Mouse (Mus musculus) CH12.LX (cell line): ENCODE measurements at regions not wholly inside any gene's neighbourhood (a gene's known extent, or its start where the extent isn't known, plus 50 kb on each side); places are given as distances from the start of the nearest gene placed in this dataset.

Source experiments
- DNase-seq: peaks from one replicate; pipeline ENCODE4 v3.0.0-alpha.2; 2013; ENCODE audit errors: extremely low read depth
- H3K27ac ChIP-seq: 2 replicates; pipeline ENCODE4 v1.5.1; 2012; ENCODE audit warnings: low read depth, mild to moderate bottlenecking, control low read depth, moderate library complexity; ENCODE audit not compliant: insufficient read depth
- H3K27me3 ChIP-seq: replicated peaks from 2 replicates; pipeline ENCODE3; 2012; ENCODE audit warnings: inconsistent platforms
- H3K36me3 ChIP-seq, 2 experiments: replicated peaks in 1 of 2; 2 replicates each; pipeline versions ENCODE3 to v1.6.1; 2012; ENCODE audit warnings: inconsistent platforms in 1 of 2, low read length in 1 of 2, mild to moderate bottlenecking in 1 of 2, mixed read lengths in 1 of 2, moderate library complexity in 1 of 2; ENCODE audit not compliant: control insufficient read depth in 1 of 2, insufficient read depth in 1 of 2
- H3K4me1 ChIP-seq, 2 experiments: 2 replicates each; pipeline ENCODE4 v1.6.1; 2012; ENCODE audit warnings: inconsistent platforms in 1 of 2, moderate library complexity in 1 of 2; ENCODE audit not compliant: insufficient read depth in 2 of 2, control insufficient read depth in 1 of 2
- H3K4me2 ChIP-seq: 2 replicates; pipeline ENCODE4 v1.6.1; 2012; ENCODE audit warnings: low read depth, mild to moderate bottlenecking, control low read depth; ENCODE audit not compliant: poor library complexity, insufficient read depth, severe bottlenecking
- H3K4me3 ChIP-seq, 3 experiments: fragments of 150-350 bp in 1 of 3; sonication (generic) in 1 of 3; replicated peaks in 1 of 3; 2 replicates each; pipeline versions ENCODE3 to v1.5.1; 2011 to 2012; ENCODE audit warnings: low read depth in 2 of 3, low read length in 2 of 3, mild to moderate bottlenecking in 2 of 3, moderate library complexity in 2 of 3, control low read depth in 1 of 3, improper control_type of control experiment in 1 of 3, inconsistent platforms in 1 of 3, mixed read lengths in 1 of 3; ENCODE audit not compliant: poor library complexity in 1 of 3
- H3K79me2 ChIP-seq: replicated peaks from 2 replicates; pipeline ENCODE4 v1.6.1; 2012; ENCODE audit warnings: mild to moderate bottlenecking, moderate library complexity; ENCODE audit not compliant: control insufficient read depth, poor library complexity, insufficient read depth, severe bottlenecking; ENCODE audit errors: extremely low read depth
- H3K9ac ChIP-seq: 2 replicates; pipeline ENCODE4 v1.6.1; 2012; ENCODE audit warnings: low read depth, mild to moderate bottlenecking, control low read depth, moderate library complexity; ENCODE audit not compliant: insufficient read depth
- H3K9me3 ChIP-seq: replicated peaks from 2 replicates; pipeline ENCODE3; 2012; ENCODE audit warnings: low read length, inconsistent platforms, mixed read lengths
- CHD1 ChIP-seq: IDR thresholded peaks from 2 replicates; pipeline ENCODE4 v1.6.1; 2012; ENCODE audit warnings: low read depth, low read length, improper control_type of control experiment, inconsistent platforms
- CHD2 ChIP-seq: IDR thresholded peaks from 2 replicates; pipeline ENCODE4 v1.6.1; 2011; ENCODE audit warnings: low read length, improper control_type of control experiment
- E2F4 ChIP-seq: IDR thresholded peaks from 2 replicates; pipeline ENCODE4 v1.6.1; 2011; ENCODE audit warnings: low read depth, low read length, improper control_type of control experiment; ENCODE audit not compliant: insufficient replicate concordance
- ELF1 ChIP-seq: IDR thresholded peaks from 2 replicates; pipeline ENCODE4 v1.6.1; 2014; ENCODE audit warnings: low read depth, mild to moderate bottlenecking, inconsistent platforms, low read length, improper control_type of control experiment
- ETS1 ChIP-seq: conservative IDR thresholded peaks from 2 replicates; pipeline ENCODE4 v1.6.1; 2012; ENCODE audit warnings: low read depth, mild to moderate bottlenecking, inconsistent platforms, low read length, improper control_type of control experiment, moderate library complexity
- JUN ChIP-seq: IDR thresholded peaks from 2 replicates; pipeline ENCODE4 v1.6.1; 2011; ENCODE audit warnings: low read depth, mild to moderate bottlenecking, low read length, improper control_type of control experiment, moderate library complexity; ENCODE audit not compliant: insufficient read depth
- JUND ChIP-seq: conservative IDR thresholded peaks from 2 replicates; pipeline ENCODE4 v1.6.1; 2011; ENCODE audit warnings: low read depth, low read length, improper control_type of control experiment
- KAT2A ChIP-seq: IDR thresholded peaks from 2 replicates; pipeline ENCODE4 v1.6.1; 2012; ENCODE audit warnings: low read length, improper control_type of control experiment, inconsistent platforms; ENCODE audit not compliant: insufficient replicate concordance
- MAX ChIP-seq: IDR thresholded peaks from 2 replicates; pipeline ENCODE4 v1.6.1; 2011; ENCODE audit warnings: low read length, improper control_type of control experiment
- MAZ ChIP-seq: IDR thresholded peaks from 2 replicates; pipeline ENCODE4 v1.6.1; 2012; ENCODE audit warnings: low read depth, mild to moderate bottlenecking, inconsistent platforms, low read length, improper control_type of control experiment, moderate library complexity
- MEF2A ChIP-seq: IDR thresholded peaks from 2 replicates; pipeline ENCODE4 v1.6.1; 2014; ENCODE audit warnings: low read depth, mild to moderate bottlenecking, inconsistent platforms, low read length, improper control_type of control experiment, borderline replicate concordance
- MYC ChIP-seq: IDR thresholded peaks from 2 replicates; pipeline ENCODE4 v1.6.1; 2011; ENCODE audit warnings: low read depth, mild to moderate bottlenecking, improper control_type of control experiment, low read length
- NRF1 ChIP-seq: IDR thresholded peaks from 2 replicates; pipeline ENCODE4 v1.6.1; 2014; ENCODE audit warnings: low read depth, mild to moderate bottlenecking, inconsistent platforms, low read length, improper control_type of control experiment, moderate library complexity
- POLR2A ChIP-seq: IDR thresholded peaks from 2 replicates; pipeline ENCODE4 v1.6.1; 2011; ENCODE audit warnings: low read depth, mild to moderate bottlenecking, improper control_type of control experiment, low read length
- RAD21 ChIP-seq: IDR thresholded peaks from 2 replicates; pipeline ENCODE4 v1.6.1; 2011; ENCODE audit warnings: low read depth, mild to moderate bottlenecking, low read length, improper control_type of control experiment, moderate library complexity
- RCOR1 ChIP-seq: conservative IDR thresholded peaks from 2 replicates; pipeline ENCODE4 v1.6.1; 2012; ENCODE audit warnings: low read depth, mild to moderate bottlenecking, inconsistent platforms, low read length, improper control_type of control experiment
- SIN3A ChIP-seq: IDR thresholded peaks from 2 replicates; pipeline ENCODE4 v1.6.1; 2012; ENCODE audit warnings: low read length, improper control_type of control experiment, inconsistent platforms
- TCF12 ChIP-seq: IDR thresholded peaks from 2 replicates; pipeline ENCODE4 v1.6.1; 2014; ENCODE audit warnings: low read depth, mild to moderate bottlenecking, inconsistent platforms, low read length, improper control_type of control experiment
- USF2 ChIP-seq: conservative IDR thresholded peaks from 2 replicates; pipeline ENCODE4 v1.6.1; 2011; ENCODE audit warnings: low read depth, low read length, improper control_type of control experiment
- ZC3H11A ChIP-seq: IDR thresholded peaks from 2 replicates; pipeline ENCODE4 v1.6.1; 2012; ENCODE audit warnings: low read depth, mild to moderate bottlenecking, inconsistent platforms, low read length, improper control_type of control experiment
- ZKSCAN1 ChIP-seq: IDR thresholded peaks from 2 replicates; pipeline ENCODE4 v1.6.1; 2012; ENCODE audit warnings: low read depth, inconsistent platforms, low read length, improper control_type of control experiment, borderline replicate concordance
- ZMIZ1 ChIP-seq: IDR thresholded peaks from 2 replicates; pipeline ENCODE4 v1.6.1; 2012; ENCODE audit warnings: low read depth, mild to moderate bottlenecking, inconsistent platforms, low read length, improper control_type of control experiment
- ZNF384 ChIP-seq: IDR thresholded peaks from 2 replicates; pipeline ENCODE4 v1.6.1; 2012; ENCODE audit warnings: low read depth, low read length, improper control_type of control experiment, inconsistent platforms
- dilution Hi-C: fragments of 300-500 bp; cut with MboI; formaldehyde crosslinking; loops from 2 replicates; pipeline ENCODE4 v1.14.3; 2020; ENCODE audit warnings: low sequenced_read_pairs; ENCODE audit not compliant: extremely low pct_unique_long_range_greater_than_20kb, extremely low pct_ligation_motif_present
- in situ Hi-C: fragments of 300-500 bp; cut with MboI; formaldehyde crosslinking; loops from 3 replicates; pipeline ENCODE4 v1.14.3; 2019; ENCODE audit warnings: low sequenced_read_pairs, low pct_ligation_motif_present, low pct_unique_long_range_greater_than_20kb, mixed read lengths

DNA sequence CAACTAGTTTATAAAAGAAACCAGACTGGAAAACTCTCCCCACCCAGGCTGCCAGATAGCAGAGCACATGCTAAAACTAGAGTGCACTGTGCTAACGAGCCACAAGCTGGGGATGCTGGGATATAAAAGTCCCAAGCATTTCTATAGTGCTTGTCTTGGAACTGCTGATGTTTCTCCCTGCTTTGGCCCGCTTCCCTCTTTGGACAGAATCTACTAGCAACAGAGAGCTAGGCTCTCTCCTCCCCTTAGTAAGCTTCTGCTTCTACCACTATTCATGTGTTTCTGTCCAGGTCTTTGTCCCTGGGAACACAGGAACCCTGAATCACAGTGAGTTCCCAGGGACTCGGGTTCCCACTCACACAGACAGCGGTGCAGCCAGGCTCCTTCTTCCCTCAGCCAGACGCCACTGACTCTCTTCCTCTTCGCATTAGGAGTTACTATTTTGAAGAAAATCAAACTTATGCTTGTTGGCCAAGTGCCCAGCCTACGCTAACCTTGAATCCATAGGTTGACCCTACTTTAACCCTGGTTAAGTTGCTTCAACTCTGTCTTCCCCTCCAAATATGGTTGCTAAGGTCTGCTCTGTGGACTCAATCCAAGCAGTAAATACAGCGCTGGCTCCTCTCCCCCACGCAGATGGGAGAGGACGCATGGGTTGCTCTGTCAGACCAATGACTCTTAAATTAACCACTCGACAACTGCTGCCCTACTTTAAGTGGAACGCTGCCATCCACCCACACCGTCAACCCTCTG lies 113.4 kb upstream of the Dapk1 start:
- in situ Hi-C loops: no loop called here
- no peak overlapping the region for H3K4me2 ChIP-seq
- dilution Hi-C loops: no loop called here

DNA sequence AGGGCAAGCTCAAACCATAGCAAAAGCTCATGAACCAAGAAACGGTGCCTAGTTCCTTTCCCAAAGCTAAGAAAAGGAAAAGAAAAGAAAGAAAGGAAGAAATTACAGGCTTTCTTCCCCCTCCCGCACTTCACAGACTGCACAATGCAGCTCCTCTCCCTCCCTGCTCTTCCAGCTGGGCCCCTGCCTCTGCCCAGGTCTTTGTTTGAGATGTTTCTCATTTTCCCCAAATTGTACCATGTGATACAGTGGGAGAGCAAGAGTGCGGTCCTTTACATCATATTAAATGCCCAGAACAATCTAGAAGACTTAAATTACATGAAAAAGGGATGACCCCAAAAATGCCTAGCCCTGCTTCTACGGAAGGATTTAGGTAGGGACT lies 112.9 kb upstream of the Dapk1 start:
- dilution Hi-C loops: no loop called here
- no peak overlapping the region for H3K9ac ChIP-seq
- no peak for DNase-seq
- peaks cover 88% of the 10 kb centered on the region for H3K9me3 ChIP-seq
- H3K36me3 ChIP-seq: no peaks in the 10 kb centered on the region
- no peaks in the 10 kb centered on the region for H3K27me3 ChIP-seq
- no peaks in the 10 kb centered on the region for H3K79me2 ChIP-seq
- no peak overlapping the region for H3K4me3 ChIP-seq
- TF ChIP-seq MYC (no peak), POLR2A (no peak), USF2 (no peak), RCOR1 (no peak), TCF12 (no peak), JUND (no peak), MEF2A (no peak), CHD1 (no peak), ZC3H11A (no peak), CHD2 (no peak), ELF1 (no peak), SIN3A (no peak), ZMIZ1 (no peak), ETS1 (no peak), KAT2A (no peak), MAX (no peak), MAZ (no peak), E2F4 (no peak), ZNF384 (no peak)
- TF ChIP-seq, all 38 proteins: peak for 0
- in situ Hi-C loops: no loop called here
- H3K4me1 ChIP-seq: no peaks in the 10 kb centered on the region
- H3K27ac ChIP-seq: no peak overlapping the region
- H3K4me2 ChIP-seq: no peak overlapping the region

More for the DNA sequence above, 113.4 kb upstream of the Dapk1 start:
- H3K36me3 ChIP-seq: no peaks in the 10 kb centered on the region
- no peaks in the 10 kb centered on the region for H3K4me1 ChIP-seq
- H3K27me3 ChIP-seq: no peaks in the 10 kb centered on the region
- TF ChIP-seq E2F4 (no peak), SIN3A (no peak), JUND (no peak), NRF1 (no peak), POLR2A (no peak), CHD2 (no peak), KAT2A (no peak), JUN (no peak), ZC3H11A (no peak), USF2 (no peak), ZKSCAN1 (no peak), RAD21 (no peak), TCF12 (no peak)
- TF ChIP-seq, all 38 proteins: peak for 0
- Histone ChIP-seq H3K79me2 (no peaks in the 10 kb centered on the region), H3K4me3 (no peak overlapping the region), H3K9ac (no peak overlapping the region), H3K27ac (no peak overlapping the region), H3K9me3 (peaks cover 84% of the 10 kb centered on the region)
- no peak for DNase-seq
